Mouse (Mus musculus) bone marrow, adult 2 months (tissue): ENCODE data around the gene Gemin5.

ENCODE experiments used
- CTCF ChIP-seq: fragments of 200-500 bp; IDR thresholded peaks from 2 replicates; pipeline ENCODE4 v1.5.1; 2011; ENCODE audit warnings: low read length, control low read depth; ENCODE audit not compliant: control insufficient read depth, insufficient read depth
- POLR2A ChIP-seq: fragments of 200-500 bp; IDR thresholded peaks from 2 replicates; pipeline ENCODE4 v1.6.1; 2011; ENCODE audit warnings: low read depth, mild to moderate bottlenecking, control low read depth, low read length, borderline replicate concordance; ENCODE audit not compliant: control insufficient read depth

DNA sequence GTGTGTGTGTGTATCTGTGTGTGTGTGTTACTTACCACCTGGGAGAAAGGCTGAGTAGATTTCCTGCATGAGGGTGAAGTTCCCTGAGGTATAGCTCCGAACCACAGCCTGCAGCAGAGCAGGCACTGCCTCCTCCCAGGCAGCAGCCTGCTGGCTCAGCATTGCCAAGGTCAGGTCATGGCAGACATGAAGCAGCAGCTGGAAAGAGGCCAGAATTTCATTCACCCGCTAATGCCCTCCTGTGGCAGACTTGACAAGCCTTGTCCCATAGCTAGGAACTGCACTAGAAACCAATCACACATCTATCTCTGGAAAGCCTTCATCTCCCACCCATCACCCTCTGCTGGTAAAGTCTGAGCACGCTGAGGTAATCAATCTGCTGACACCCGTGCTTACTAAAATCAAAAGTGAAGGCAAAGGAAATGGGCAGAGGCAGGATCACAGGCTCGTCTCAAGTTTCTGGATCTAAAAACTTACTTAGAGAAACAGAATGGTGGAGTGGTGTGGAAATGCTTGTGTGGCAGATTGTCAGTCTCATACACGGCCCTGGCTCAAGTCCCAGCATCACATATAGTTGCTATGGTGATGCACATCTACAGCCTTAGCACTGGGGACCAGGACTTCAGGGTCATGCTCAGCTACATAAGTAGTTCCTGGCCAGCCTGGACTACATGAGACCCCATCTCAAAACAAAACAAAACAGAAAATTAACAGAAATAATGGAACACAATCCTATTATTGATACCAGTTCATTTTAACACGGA lies 41.8 kb downstream of the Gemin5 start:
- no peak for TF ChIP-seq CTCF
- TF ChIP-seq POLR2A: no peak
